Mouse (Mus musculus) liver, embryonic 15.5 days (tissue): ENCODE measurements at regions not wholly inside any gene's neighbourhood (a gene's known extent, or its start where the extent isn't known, plus 50 kb on each side); places are given as distances from the start of the nearest gene placed in this dataset.

Experiments
- ATAC-seq: fragments of 200-750 bp; cut with Nextera tagmentation; 2 replicates; pipeline ENCODE4 v1.8.0; 2017; ENCODE audit warnings: moderate number of reproducible peaks, mild to moderate bottlenecking, moderate library complexity; ENCODE audit not compliant: insufficient read depth
- H3K27ac ChIP-seq: fragments of 300-500 bp; sonication (generic); replicated peaks from 2 replicates; pipeline ENCODE4 v1.5.1; 2015; ENCODE audit warnings: mild to moderate bottlenecking, inconsistent platforms
- H3K27me3 ChIP-seq: fragments of 300-500 bp; sonication (generic); 2 replicates; pipeline ENCODE4 v1.6.1; 2015; ENCODE audit warnings: mild to moderate bottlenecking, inconsistent platforms
- H3K36me3 ChIP-seq: fragments of 300-500 bp; sonication (generic); replicated peaks from 2 replicates; pipeline ENCODE4 v1.6.1; 2015; ENCODE audit warnings: moderate library complexity, mild to moderate bottlenecking, inconsistent platforms
- H3K4me1 ChIP-seq: fragments of 300-500 bp; sonication (generic); replicated peaks from 2 replicates; pipeline ENCODE4 v1.6.1; 2015; ENCODE audit warnings: inconsistent platforms
- H3K4me2 ChIP-seq: fragments of 300-500 bp; sonication (generic); 2 replicates; pipeline ENCODE4 v1.6.1; 2015; ENCODE audit warnings: moderate library complexity, mild to moderate bottlenecking, inconsistent platforms
- H3K4me3 ChIP-seq: fragments of 300-500 bp; sonication (generic); replicated peaks from 2 replicates; pipeline ENCODE4 v1.5.1; 2015; ENCODE audit warnings: mild to moderate bottlenecking, inconsistent platforms
- H3K9ac ChIP-seq: fragments of 300-500 bp; sonication (generic); 2 replicates; pipeline ENCODE4 v1.6.1; 2015; ENCODE audit warnings: moderate library complexity, mild to moderate bottlenecking, inconsistent platforms
- H3K9me3 ChIP-seq: fragments of 300-500 bp; sonication (generic); replicated peaks from 2 replicates; pipeline ENCODE4 v1.6.1; 2016; ENCODE audit warnings: inconsistent platforms
- WGBS: fragments of 180-500 bp; shearing (Covaris S2); methylation state at CpG from one replicate; pipeline ENCODE4 v1.1.7; 2015; ENCODE audit warnings: mixed read lengths; ENCODE audit not compliant: insufficient replicate concordance; 5-methylcytosine and 5-hydroxymethylcytosine counted together

GRCm38 (mm10) chr2:103893805-103894204 lies 64.0 kb upstream of the Lmo2 start:
- H3K4me3 ChIP-seq: peak overlapping the region; percentile 48
- ATAC-seq: peak; percentile 91
- peak overlapping the region; percentile 99 for H3K27ac ChIP-seq
- H3K9me3 ChIP-seq: no peaks in the 10 kb centered on the region
- peak overlapping the region; percentile 75 for H3K4me2 ChIP-seq
- H3K9ac ChIP-seq: peak overlapping the region; percentile 75
- 17% methylated on average over 2 of the region's 2 CpGs for WGBS
- H3K27me3 ChIP-seq: no peaks in the 10 kb centered on the region
- no peaks in the 10 kb centered on the region for H3K36me3 ChIP-seq
- H3K4me1 ChIP-seq: peaks cover 93% of the 10 kb centered on the region

- Histone ChIP-seq H3K4me2 (peak overlapping the region; percentile 75), H3K4me3 (peak overlapping the region; percentile 48), H3K9ac (peak overlapping the region; percentile 75), H3K9me3 (no peaks in the 10 kb centered on the region), H3K27ac (peak overlapping the region; percentile 99), H3K36me3 (no peaks in the 10 kb centered on the region), H3K27me3 (no peaks in the 10 kb centered on the region), H3K4me1 (peaks cover 94% of the 10 kb centered on the region)
- no peak for ATAC-seq
- WGBS: 24% methylated on average over 12 of the region's 12 CpGs
Observed at GRCm38 (mm10) chr2:103894981-103895676, 62.7 kb upstream of the Lmo2 start.

GRCm38 (mm10) chr2:103896160-103896559 lies 61.6 kb upstream of the Lmo2 start:
- H3K27me3 ChIP-seq: no peaks in the 10 kb centered on the region
- peak overlapping the region; percentile 75 for H3K9ac ChIP-seq
- H3K4me2 ChIP-seq: peak overlapping the region; percentile 75
- peak overlapping the region; percentile 3; the same call in 1 of the 2 replicates for H3K4me3 ChIP-seq
- 0 out of 2 replicates have a peak, but pooled peaks cover 5% of the 10 kb centered on the region for H3K36me3 ChIP-seq
- H3K27ac ChIP-seq: peak overlapping the region; percentile 99
- H3K9me3 ChIP-seq: no peaks in the 10 kb centered on the region
- ATAC-seq: peak; percentile 35
- 7% methylated on average over 5 of the region's 5 CpGs for WGBS
- H3K4me1 ChIP-seq: peaks cover 94% of the 10 kb centered on the region

GRCm38 (mm10) chr2:103896814-103897213 lies 61.0 kb upstream of the Lmo2 start:
- peak; percentile 56 for ATAC-seq
- H3K4me1 ChIP-seq: peaks cover 94% of the 10 kb centered on the region
- peak overlapping the region; percentile 75 for H3K4me2 ChIP-seq
- H3K4me3 ChIP-seq: peak overlapping the region; percentile 11; the same call in 1 of the 2 replicates
- H3K9ac ChIP-seq: peak overlapping the region; percentile 75
- 0 out of 2 replicates have a peak, but pooled peaks cover 6% of the 10 kb centered on the region for H3K36me3 ChIP-seq
- 9% methylated on average over 3 of the region's 3 CpGs for WGBS
- no peaks in the 10 kb centered on the region for H3K9me3 ChIP-seq
- H3K27ac ChIP-seq: peak overlapping the region; percentile 99
- H3K27me3 ChIP-seq: no peaks in the 10 kb centered on the region

- H3K4me1 ChIP-seq: peaks cover 96% of the 10 kb centered on the region
- peak overlapping the region; percentile 82 for H3K27ac ChIP-seq
- H3K9me3 ChIP-seq: no peaks in the 10 kb centered on the region
- peaks cover 18% of the 10 kb centered on the region for H3K36me3 ChIP-seq
- H3K27me3 ChIP-seq: no peaks in the 10 kb centered on the region
- 87% methylated on average over 6 of the region's 6 CpGs for WGBS
- ATAC-seq: no peak
- peak overlapping the region; percentile 53 for H3K4me3 ChIP-seq
- H3K9ac ChIP-seq: peak overlapping the region; percentile 15
- H3K4me2 ChIP-seq: peak overlapping the region; percentile 59
Observed at GRCm38 (mm10) chr2:103899713-103900112, 58.1 kb upstream of the Lmo2 start.

- Histone ChIP-seq H3K9me3 (no peaks in the 10 kb centered on the region), H3K36me3 (peaks cover 18% of the 10 kb centered on the region), H3K4me1 (peaks cover 96% of the 10 kb centered on the region), H3K27me3 (no peaks in the 10 kb centered on the region), H3K4me2 (peak overlapping the region; percentile 59), H3K9ac (peak overlapping the region; percentile 15), H3K27ac (peak overlapping the region; percentile 82), H3K4me3 (peak overlapping the region; percentile 53)
- ATAC-seq: no peak
- WGBS: 28% methylated on average over 5 of the region's 5 CpGs
Observed at GRCm38 (mm10) chr2:103900384-103900783, 57.4 kb upstream of the Lmo2 start.

- Histone ChIP-seq H3K9ac (peak overlapping the region; percentile 15; the same call in 1 of the 2 replicates), H3K27me3 (no peaks in the 10 kb centered on the region), H3K36me3 (peaks cover 23% of the 10 kb centered on the region), H3K4me3 (peak overlapping the region; percentile 53; the same call in 1 of the 2 replicates), H3K9me3 (no peaks in the 10 kb centered on the region), H3K4me1 (peaks cover 96% of the 10 kb centered on the region), H3K4me2 (peak overlapping the region; percentile 59), H3K27ac (peak overlapping the region; percentile 82)
- ATAC-seq: no peak
- WGBS: 94% methylated on average over 1 of the region's 1 CpGs
Observed at GRCm38 (mm10) chr2:103901457-103901856, 56.3 kb upstream of the Lmo2 start.

GRCm38 (mm10) chr2:103902777-103903176 lies 55.0 kb upstream of the Lmo2 start:
- no peaks in the 10 kb centered on the region for H3K9me3 ChIP-seq
- no peak for ATAC-seq
- 66% methylated on average over 11 of the region's 11 CpGs for WGBS
- no peaks in the 10 kb centered on the region for H3K27me3 ChIP-seq
- H3K4me3 ChIP-seq: no peak overlapping the region
- no peak overlapping the region for H3K9ac ChIP-seq
- peak overlapping the region; percentile 82 for H3K27ac ChIP-seq
- peaks cover 88% of the 10 kb centered on the region for H3K4me1 ChIP-seq
- peak overlapping the region; percentile 59; the same call in 1 of the 2 replicates for H3K4me2 ChIP-seq
- H3K36me3 ChIP-seq: peaks cover 23% of the 10 kb centered on the region

- WGBS: 41% methylated on average over 1 of the region's 1 CpGs
- Histone ChIP-seq H3K27ac (no peak overlapping the region), H3K27me3 (no peaks in the 10 kb centered on the region), H3K9me3 (no peaks in the 10 kb centered on the region), H3K36me3 (peaks cover 23% of the 10 kb centered on the region), H3K9ac (no peak overlapping the region), H3K4me2 (no peak overlapping the region), H3K4me3 (no peak overlapping the region), H3K4me1 (peaks cover 69% of the 10 kb centered on the region)
- 0 out of 2 replicates have a peak, but pooled peaks have one; percentile 22 for ATAC-seq
Observed at GRCm38 (mm10) chr2:103905681-103906080, 52.1 kb upstream of the Lmo2 start.

GRCm38 (mm10) chr2:103906581-103907184 lies 51.1 kb upstream of the Lmo2 start:
- Histone ChIP-seq H3K4me2 (no peak overlapping the region), H3K4me3 (no peak overlapping the region), H3K9me3 (no peaks in the 10 kb centered on the region), H3K36me3 (peaks cover 24% of the 10 kb centered on the region), H3K27me3 (no peaks in the 10 kb centered on the region), H3K4me1 (peaks cover 61% of the 10 kb centered on the region), H3K9ac (no peak overlapping the region; the same call in 1 of the 2 replicates), H3K27ac (peak overlapping the region; percentile 31)
- 32% methylated on average over 2 of the region's 2 CpGs for WGBS
- ATAC-seq: no peak
